Mouse (Mus musculus) heart, adult 9 months (tissue): ENCODE results near the gene Lrfn2.
A peak's percentile ranks its signal among the peaks of the same experiment; 100 is the strongest.

Experiments used
- DNase-seq, 2 experiments: peaks; one replicate each; pipeline ENCODE4 v3.0.0; 2022; ENCODE audit warnings: low spot score in 2 of 2

The Lrfn2 gene

DNA sequence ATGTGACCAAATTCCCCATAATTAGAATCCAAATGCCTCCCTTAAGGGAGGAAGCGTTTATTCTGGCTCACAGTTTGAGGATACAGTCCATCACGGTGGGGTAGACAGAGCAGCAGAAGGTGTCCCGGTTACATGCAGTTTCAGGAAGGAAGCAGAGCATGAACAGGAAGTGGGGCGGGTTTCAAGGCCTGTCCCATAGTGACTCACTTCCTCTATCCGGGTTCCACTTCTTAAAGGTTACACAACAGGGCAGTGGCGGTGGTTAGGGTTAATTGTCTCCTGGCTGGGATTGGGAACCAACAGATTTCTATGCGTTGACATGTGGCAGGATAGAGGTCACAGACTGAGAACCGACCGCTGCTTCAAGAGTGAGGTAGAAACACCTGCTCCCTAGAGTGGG, 31.6 kb downstream of the Lrfn2 start:
- DNase-seq: no peak

DNA sequence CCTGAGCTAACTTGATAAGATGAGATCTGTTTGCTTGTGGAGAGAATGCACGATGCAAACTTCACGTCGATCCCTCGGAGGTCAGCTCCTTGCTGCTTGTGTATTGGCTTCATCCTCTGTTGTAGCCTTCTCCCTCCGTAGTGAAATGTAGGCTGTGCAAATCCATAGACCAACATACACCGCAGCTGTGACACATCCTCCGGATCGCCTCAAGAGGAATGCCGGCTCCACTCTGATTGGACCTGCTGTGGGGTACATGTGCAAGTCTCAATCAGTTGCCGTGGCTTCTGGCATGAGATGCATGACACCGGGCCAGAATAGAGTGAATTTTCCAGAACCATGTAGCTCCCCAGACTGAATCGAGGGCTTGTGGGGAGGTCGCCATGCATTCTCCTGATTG, 36.1 kb downstream of the Lrfn2 start:
- no peak for DNase-seq

DNA sequence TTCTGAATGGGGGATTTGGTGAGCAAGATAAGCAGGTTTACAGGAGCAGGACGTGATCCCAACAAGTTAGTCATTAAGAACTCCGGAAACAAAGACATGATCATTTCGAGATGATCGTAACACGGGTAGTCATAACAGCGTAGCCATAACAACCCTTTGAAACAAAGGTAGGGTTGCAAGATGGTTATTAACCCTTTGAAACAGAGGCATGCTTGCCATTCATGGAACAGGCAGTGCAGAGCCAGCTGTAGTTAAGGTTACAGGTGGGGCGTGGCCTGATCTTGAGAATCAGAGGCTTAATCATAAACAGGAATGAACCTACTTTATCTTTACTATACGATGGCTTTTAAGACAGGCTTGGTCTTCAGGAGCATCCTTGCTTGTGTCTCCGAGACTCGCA, 39.1 kb downstream of the Lrfn2 start:
- DNase-seq: no peak

DNA sequence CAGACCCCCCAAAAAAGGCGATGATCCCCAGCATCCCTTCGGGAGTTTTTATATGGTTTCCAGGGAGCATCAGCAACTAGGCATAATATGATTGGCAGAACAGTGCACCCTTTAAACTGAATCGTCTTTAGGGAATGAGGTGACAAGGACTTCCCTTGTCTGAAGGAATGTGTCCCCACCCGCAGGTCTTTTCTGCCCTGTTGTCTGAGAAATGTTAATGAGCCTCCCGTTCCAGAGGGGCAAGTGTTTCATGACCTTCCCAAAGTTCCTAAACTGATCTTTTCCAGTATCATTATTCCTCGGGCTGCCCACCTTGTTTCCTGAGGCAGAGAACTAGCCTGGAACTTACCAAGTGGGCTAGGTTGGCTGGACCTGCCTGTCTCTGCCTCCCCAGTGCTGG, 40.7 kb downstream of the Lrfn2 start:
- no peak for DNase-seq

DNA sequence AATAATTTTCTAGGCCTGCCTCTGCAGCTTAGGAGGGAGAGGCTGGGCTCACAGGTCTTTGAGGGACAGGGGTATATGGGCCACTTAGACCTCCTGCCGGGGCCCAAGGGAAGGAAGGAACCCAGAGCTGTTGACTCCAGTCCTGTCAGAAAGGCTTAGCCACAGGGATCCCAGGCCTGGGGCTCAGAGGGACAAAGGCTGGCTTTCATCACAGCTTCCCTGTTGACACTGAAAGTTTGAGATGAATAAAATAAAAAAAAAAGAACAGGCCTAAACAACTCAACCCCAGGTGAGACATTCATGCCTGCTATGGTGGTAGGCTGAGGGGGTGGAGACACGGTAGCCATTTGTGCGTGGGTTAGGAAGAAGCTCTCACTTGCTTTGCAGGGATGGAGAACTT, 41.2 kb downstream of the Lrfn2 start:
- DNase-seq: no peak

DNA sequence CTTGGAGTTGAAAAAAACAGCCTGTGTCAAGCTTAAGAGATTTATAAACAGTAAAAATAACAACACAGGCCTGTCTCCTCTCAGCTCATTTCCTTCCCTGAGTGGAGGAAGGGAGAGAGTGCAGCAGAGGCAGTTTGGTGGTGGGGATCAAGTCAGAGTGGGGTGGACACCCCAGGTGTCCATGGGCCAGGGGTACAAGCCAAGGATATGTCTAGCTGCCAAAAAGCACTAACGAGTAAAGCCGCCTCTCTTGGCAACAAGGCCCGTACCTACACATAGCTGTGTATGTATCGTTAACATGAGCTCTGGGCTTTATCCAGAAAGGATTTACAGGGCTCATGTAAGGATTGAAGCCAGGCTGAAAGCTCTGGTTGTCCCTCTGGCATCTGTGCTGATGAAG, 42.9 kb downstream of the Lrfn2 start:
- DNase-seq: no peak

DNA sequence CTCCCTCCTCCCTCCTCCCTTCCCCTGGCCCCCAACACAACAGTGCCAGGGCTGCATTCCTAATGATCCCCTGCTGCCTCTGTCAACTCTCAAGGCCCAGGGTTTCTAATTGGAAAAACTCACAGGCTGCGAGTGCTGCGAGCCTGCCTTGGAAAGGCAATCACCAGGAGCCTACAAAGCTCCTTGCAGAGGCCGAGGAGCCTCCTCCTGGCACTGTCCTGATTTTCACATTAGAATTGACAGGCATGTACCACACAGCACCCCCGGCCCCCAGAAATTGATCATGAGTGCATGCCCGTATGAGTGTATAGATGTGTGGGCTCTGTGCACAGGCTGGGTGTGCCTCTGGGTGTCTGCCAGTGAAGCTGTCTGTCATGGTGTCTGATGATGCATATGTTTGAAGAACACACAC, 44.4 kb downstream of the Lrfn2 start:
- no peak for DNase-seq

DNA sequence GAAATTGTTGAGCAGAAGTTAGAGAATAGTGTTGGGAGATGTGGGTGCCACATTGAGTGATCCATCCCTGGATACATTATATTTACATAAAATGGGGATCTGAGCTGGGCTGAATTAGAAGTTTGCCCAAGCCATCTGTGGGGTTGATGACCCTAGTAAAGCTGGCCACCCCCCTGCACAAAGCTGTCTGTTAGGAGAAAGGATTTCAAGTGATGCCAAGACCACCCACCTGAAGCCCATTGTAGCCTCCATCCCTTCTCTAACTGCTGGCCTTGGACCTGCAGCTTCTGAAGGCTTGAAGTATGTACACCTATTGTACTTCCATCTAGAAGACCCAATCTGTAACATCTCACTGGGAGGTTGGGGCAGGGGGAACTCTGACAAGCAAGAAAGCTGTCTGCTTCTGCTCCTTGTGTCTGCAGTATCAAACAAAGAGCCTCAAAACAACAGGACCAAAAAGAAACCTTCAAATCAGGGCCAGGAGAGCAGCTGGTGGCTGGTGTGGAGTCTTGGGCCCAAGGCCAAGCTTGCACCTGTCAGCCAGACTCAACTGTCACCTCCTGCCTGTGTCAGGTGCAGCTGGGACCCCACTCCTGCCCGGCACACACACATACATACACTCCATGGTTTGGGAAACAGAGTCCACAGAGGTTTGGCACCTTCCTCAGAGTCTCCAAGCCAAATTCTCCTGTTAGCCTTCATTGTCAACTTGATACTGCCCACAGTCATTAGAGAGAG, 63.2 kb downstream of the Lrfn2 start:
- DNase-seq: no peak

DNA sequence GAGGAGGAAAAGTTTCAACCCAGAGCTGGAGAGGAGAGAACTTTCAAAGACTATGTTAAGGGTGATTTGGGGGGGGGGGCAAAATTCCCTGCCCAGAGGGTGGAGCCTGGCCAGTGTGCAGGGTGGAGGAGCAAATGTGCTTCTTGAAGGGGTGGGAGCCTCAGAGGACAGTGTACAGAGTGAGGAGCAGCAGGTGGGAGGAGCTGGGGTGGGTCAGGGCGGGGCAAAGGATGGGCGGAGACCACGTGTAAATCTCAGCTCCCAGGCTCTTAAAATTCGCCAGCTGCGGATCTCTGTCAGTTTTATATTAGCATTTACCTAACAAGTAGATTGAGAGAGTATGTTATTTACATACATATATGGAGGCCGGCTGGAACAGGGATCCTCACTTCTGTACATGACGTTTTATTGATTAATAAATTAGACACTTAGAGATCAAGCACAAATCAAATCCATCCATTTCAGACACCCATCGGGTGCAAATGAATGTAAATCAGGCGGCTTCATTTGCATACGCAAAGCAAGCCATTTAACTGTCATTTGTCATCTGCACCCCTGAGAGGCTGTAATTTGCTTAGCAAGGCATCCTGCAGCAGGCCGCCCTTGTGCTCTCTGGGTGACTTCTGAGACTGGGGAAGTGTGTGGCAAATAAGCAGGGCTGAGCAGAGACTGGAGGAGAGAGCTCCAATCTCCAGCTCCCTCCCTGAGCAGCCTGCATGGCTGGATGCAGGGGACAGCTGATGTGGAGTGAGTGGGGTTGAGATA, 67.5 kb downstream of the Lrfn2 start:
- DNase-seq: no peak

DNA sequence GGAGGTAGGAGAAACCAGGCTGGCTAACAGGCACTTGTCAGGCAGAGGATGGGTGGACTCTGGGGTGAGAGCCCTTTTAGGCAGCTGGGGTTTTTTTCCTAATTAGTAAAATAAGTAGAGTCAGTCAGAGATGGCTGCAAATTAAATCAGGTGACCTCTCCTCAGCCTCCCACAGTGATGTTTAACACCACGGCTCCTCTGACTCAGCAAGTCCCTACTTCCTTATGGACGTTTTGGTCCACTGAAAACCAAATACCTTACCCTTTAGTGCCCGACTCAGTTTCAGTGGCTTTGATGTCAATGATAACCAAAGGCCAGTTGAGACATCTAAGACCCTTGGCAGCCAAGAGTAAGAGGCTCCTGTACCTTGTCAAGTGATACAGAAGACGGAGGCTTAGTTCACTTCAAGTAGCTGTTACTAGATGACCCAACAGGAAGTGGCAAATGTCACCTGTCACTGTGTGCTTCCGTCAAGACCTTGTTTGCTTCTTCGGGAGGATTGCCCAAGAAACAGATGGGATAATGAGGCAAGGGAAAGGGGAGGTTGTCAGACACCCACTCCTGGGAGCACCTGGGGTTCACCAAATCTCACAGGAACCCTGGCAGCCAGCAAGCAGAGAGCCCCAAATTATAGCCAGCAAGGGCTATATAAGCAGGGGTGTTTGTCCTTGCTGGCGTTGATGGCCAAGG, 77.3 kb downstream of the Lrfn2 start:
- DNase-seq: no peak

DNA sequence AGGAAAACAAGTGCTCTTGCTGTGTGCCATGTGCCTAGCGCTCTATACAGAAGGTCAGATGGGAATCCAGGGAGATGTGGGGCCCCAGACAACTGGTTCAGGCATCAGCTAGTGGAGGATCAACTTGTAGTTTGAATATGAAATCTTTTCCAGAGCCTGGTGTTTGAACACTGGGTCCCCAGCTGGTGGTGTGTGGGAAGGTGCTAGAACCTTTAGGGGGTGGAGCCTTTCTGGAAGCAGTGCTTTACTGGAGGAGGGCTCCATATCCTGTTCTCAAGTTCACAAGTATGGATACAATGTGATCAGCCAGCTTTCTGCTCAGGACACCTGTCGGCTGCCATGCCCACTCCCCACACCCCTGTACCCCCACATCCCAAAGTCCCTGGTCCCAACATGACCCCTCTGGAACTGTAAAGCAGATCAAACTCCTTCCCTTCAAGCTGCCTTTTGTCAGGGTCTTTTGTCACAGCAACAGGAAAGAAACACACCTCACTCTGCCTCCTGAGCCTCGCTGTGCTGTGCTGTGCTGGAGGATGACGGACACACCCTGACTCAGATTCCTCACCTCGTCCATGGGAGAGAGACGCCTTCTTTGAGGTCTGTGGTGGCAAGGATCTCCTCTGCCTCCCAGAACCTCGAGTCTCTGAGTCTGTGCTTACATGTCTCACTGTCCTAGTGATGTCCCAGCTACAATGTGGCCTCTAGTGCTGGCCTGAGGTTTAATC, 81.9 kb downstream of the Lrfn2 start:
- DNase-seq: no peak

DNA sequence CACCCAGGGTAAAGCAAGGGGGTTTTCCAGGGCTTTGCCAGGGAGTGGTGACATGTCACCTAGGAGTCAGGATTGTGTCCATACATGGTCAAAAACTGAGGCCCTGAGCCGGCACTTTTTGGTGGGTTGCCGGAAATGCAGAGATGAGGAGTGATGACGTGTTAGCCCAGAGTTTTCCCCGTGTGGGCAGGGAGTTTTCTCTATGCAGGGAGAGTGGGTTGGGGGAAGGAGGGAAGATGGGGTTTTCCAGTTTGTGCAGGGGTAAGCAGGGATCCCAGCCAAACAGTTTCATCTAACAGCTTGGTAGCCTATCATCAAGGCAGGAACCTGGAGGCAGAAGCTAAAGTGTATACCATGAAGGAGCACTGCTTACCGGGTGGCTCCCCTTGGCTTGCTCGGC, 83.2 kb downstream of the Lrfn2 start:
- DNase-seq: no peak

DNA sequence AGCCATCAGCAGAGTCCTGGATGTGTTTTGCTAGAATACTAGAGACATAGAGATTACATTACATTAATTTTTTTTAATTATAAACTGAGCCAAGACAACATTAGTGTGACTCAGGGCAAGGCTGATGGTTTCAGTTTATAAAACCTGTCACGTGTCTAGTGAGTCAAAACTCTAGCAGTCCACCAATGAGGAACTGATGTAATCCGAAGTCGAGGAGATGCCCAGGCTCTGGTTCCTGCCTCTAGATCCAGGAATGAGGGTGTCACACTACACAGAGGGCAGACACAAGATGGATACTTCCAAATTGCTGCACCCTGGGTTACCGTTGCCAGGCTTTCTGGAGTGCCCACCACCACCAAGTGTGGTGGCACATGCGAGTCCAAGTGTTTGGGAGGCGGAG, 84.0 kb downstream of the Lrfn2 start:
- DNase-seq: no peak

DNA sequence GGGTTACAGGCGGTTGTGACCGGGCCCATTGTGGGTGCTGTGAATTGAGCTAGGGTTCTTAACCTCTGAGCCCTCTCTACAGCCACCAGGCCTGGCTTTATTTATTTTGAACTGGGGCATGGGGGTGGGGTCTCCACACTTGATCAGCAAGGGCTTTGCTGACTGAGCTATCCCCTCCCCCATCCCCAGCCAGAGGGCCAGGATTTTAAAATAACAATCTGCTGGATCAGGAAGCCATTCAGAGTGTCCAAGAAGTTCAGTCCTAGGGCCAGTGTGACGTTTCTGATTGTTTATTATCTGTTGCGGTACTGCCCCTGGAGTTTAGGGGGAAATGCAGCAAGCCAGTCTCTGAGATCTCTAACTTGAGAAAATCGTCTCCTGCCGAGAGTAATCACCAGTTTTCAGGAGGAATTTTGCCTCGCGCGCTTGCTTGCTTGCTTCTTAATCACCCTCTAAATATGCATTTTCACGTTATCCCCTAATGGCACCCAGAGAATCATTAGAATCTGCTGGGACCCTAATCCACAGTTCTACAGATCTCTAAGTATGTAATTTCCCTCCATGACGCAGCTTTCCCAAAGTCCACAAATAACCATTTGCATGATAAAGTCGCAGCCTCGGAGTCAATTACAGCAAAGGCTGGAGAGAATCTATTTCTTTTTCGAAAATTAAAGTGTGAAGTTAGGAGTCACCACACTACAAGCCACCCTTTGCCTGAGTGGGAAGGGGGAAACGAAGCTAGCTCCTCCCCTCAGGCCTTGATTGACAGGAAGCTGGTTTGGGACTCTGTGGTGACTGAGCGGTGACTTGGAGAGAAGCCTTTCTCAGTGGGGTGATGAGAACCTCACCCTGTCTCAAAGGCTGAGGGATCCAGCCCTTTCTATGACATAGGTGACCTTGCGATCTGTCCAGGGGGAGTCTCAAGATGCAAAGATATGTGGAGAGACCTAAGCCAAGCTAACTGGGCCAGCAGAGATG, 85.5 kb downstream of the Lrfn2 start:
- no peak for DNase-seq

DNA sequence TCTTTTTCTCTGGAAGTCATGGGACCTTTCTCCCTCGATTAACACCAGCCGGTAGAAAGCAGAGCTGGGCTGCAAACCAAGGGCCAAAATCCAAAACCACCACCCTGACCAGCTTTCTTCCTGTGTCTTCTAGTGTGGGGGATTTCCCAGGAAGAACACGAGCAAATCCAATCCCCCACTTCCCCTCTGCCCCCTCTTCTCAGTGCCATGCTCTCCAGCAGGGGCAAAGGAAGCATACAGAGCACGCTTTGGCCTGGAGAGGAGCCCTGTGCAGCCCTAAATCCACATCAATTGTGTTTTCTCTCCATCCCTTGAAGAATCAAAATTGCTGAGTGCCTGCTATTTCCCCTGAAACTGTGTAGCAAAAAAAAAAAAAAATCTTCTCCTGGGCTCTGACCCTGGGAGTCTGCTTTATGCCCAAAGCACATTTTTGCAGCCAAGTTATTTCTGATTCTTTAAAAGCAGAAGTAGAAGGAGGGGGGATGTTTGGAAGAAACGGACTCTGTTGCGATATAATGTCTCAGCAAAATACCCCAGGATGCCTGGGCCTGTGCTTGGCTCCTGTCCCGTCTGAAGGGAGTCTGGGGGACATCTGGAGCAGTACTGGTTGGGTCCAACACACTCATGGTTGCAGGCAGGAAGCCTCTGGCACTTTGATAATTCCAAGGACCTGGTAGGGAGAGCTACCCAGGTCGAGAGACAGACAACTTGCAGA, 86.8 kb downstream of the Lrfn2 start:
- DNase-seq: peak; percentile 10 to 25

DNA sequence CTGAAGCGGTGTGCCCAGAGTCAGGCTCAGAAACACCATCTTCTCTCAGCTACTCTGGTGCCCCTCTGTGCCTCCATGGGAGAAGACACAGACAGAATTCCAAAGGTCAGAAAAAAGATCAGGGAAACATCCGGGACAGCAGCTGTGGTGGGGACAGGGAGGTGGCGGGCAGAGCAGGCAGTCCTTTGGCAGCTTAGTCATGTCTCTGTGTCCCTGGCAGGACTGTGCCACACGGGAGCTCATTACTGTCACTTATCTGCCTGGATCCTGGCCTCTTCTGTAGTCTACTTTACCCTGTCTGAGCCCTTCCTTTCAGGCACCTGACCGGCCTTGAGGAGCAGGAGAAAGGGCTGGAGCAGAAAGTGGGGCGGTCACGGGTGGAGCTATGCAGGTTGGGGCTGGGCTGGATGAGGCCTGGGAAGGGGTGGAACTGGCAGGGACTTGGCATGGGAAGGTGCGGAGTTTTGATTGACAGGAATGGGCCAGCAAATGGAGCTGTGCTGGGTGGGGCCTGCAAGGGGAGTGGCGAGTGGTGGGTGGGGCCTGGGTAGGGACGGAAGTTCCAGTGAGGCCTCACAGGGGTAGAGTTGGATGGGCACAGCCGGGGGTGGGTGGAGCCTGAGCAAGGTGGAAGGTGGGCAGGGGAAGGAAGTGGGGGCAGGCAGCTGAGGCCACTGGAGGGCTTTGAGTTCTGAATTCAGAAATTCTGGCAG, 97.5 kb downstream of the Lrfn2 start:
- DNase-seq: peak; percentile 42 to 43

DNA sequence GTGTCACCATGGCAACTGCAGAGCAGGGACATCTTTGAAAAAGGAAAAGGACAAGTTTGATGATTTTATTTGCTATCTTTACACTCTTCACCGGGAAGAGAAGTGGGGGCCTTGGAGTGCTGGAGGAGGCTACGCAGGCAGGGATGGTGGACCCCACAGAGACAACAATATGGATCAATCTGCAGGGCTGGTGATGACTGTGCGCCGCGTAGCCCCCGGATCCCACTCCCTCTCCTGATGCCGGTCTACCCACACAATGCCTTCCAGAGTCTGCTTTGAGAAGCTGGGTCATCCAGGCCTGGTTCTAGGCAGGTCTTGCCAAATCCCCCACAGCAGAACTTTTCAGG, 98.1 kb downstream of the Lrfn2 start:
- DNase-seq: no peak

DNA sequence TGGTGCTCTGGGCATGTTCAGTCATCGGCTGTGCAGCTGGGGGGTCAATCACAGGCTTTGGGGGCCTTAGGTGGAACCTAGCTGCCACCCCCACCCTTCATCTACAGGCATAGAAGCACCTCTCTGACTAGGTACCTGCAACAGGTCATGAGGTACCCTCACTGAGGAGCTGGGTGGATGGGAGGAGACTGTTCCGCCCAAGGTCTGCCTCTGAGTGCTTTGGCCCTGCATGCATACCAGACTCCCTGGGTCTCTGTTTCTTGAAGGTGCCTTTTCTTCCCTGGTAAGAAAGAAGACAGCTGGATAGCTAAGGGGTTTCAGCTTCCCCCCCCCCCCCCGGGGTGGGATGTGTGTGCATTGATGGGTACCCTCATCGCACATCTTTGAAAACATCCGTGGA, 98.7 kb downstream of the Lrfn2 start:
- no peak for DNase-seq

DNA sequence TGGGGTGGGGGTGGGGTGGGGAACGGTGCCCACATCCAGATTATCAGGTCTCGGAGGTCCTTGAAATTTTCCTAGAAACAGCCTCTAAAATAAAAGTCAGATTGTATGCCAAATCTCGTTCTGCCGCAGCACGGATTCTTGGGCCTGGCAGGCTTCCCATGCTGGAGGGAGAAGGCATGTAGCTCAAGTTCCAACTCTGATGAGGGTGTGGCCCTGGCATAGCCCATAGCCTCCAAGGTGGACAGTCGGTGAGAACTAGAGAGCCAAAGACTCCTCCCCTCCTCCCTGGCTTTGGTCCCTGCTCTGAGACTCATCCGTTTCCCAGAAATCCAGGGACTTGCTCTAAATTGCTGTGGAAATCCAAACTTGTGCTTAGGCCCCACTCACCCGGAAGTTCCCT, 99.6 kb downstream of the Lrfn2 start:
- DNase-seq: peak; percentile 24 to 52

DNA sequence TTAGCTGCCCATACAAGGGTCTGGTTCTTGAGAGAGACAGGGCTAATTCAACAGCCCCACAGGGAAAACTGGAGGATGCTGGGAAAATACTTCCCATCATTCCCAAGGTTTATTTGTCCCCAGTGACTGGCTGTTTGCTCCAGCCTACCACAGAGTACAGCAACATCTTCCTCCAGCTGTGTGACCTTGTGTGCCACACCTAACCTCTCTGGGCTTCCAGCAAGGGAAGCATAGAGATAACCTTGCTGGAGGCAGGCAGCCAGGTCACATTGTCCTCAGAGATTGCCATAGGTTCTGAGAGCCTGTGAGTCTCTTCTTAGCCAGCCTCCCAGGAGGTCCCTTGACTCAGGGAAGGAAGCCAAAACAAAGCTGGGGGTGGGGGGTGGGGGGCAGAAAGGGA, 101.1 kb downstream of the Lrfn2 start:
- DNase-seq: peak; percentile 55 to 58
